Mouse (Mus musculus) CH12.LX (cell line): ENCODE results near the gene Foxm1.

ENCODE experiments used
- CHD2 ChIP-seq: IDR thresholded peaks from 2 replicates; pipeline ENCODE4 v1.6.1; 2011; ENCODE audit warnings: low read length, improper control_type of control experiment
- CTCF ChIP-seq, 2 experiments: IDR thresholded peaks in 1 of 2; conservative IDR thresholded peaks in 1 of 2; 2 replicates each; pipeline ENCODE4 v1.5.1; 2011 to 2012; ENCODE audit warnings: low read depth in 2 of 2, low read length in 2 of 2, improper control_type of control experiment in 1 of 2, inconsistent platforms in 1 of 2, mild to moderate bottlenecking in 1 of 2, moderate library complexity in 1 of 2
- EP300 ChIP-seq: IDR thresholded peaks from 2 replicates; pipeline ENCODE4 v1.6.1; 2011; ENCODE audit warnings: low read length, improper control_type of control experiment
- MAFK ChIP-seq: IDR thresholded peaks from 2 replicates; pipeline ENCODE4 v1.6.1; 2011; ENCODE audit warnings: low read length, improper control_type of control experiment; ENCODE audit not compliant: insufficient replicate concordance
- MAX ChIP-seq: IDR thresholded peaks from 2 replicates; pipeline ENCODE4 v1.6.1; 2011; ENCODE audit warnings: low read length, improper control_type of control experiment
- MAZ ChIP-seq: IDR thresholded peaks from 2 replicates; pipeline ENCODE4 v1.6.1; 2012; ENCODE audit warnings: low read depth, mild to moderate bottlenecking, inconsistent platforms, low read length, improper control_type of control experiment, moderate library complexity
- POLR2A ChIP-seq: IDR thresholded peaks from 2 replicates; pipeline ENCODE4 v1.6.1; 2011; ENCODE audit warnings: low read depth, mild to moderate bottlenecking, improper control_type of control experiment, low read length
- RCOR1 ChIP-seq: conservative IDR thresholded peaks from 2 replicates; pipeline ENCODE4 v1.6.1; 2012; ENCODE audit warnings: low read depth, mild to moderate bottlenecking, inconsistent platforms, low read length, improper control_type of control experiment
- USF1 ChIP-seq: IDR thresholded peaks from 2 replicates; pipeline ENCODE4 v1.6.1; 2014; ENCODE audit warnings: low read depth, mild to moderate bottlenecking, inconsistent platforms, low read length, improper control_type of control experiment
- USF2 ChIP-seq: conservative IDR thresholded peaks from 2 replicates; pipeline ENCODE4 v1.6.1; 2011; ENCODE audit warnings: low read depth, low read length, improper control_type of control experiment
- ZMIZ1 ChIP-seq: IDR thresholded peaks from 2 replicates; pipeline ENCODE4 v1.6.1; 2012; ENCODE audit warnings: low read depth, mild to moderate bottlenecking, inconsistent platforms, low read length, improper control_type of control experiment

DNA sequence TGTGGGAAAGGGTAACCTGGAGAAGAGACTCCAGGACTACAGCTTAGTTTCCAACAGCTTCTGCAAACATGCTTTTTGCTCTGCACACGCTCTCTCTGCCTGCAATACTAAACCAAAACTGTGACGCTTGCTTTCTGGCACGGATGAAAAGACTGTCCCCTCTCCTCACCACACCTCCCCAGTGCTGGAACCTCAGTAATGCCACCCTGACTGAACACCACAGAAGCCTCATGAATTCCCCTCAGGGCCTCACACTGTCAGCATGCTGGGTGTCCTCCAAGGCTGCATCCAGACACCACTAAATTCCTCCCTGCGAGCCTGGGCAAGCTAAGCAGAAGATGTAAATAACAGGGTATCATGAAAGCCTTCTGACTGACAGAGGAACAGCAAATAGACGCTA lies 23.9 kb upstream of the Foxm1 start:
- no peak for TF ChIP-seq ZMIZ1
- no peak for TF ChIP-seq POLR2A
- TF ChIP-seq CHD2 = no peak
- no peak for TF ChIP-seq USF1
- TF ChIP-seq MAX = no peak
- TF ChIP-seq CTCF (conservative IDR thresholded peaks at IDR 0.05 in 1 of 2, IDR thresholded peaks at IDR 0.05 in 1 of 2; ENCODE audit: low read depth in 2 of 2, low read length in 2 of 2) = no peak
- no peak for TF ChIP-seq EP300
- no peak for TF ChIP-seq USF2
- no peak for TF ChIP-seq MAFK
- no peak for TF ChIP-seq MAZ
- TF ChIP-seq RCOR1 = no peak
